Mouse (Mus musculus): ENCODE results near the gene Farsb.
"Not testable (repeated sequence)": the region's sequence is repeated elsewhere in the genome, so short reads cannot be mapped to it uniquely, and the experiment has no call there.

The Farsb gene

DNA sequence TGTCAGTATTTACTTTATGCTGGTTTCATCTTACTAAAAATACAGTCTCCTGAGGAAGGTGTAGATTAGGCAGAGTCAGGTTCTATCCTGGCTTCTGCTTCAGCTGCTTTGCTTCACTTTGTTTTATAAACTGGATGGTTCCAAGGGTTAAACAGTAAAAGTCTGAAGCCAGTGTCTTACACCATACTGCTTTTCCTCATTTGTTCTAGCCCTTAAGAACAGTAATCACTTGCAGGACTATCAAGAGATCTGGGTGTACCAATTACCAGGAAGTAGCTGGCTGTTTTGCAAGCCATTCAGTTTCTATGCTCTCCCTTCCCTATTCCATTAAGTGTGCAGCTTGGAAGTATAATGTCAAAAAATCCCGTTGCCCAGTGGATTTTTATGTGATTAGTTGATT lies 18.4 kb upstream of the Farsb start:
- ChIA-PET CTCF (interaction anchor here in 2 of 4 experiments (0.8 to 1.1 kb wide), 2 partner anchors 18 to 19 kb away, joined by 3 read pairs; no protein-coding TSS in a partner anchor), POLR2A (interaction anchor here in 1 of 4 experiments (0.6 to 1.5 kb wide), 2 partner anchors 15 to 44 kb away, joined by 4 to 5 read pairs; no protein-coding TSS in a partner anchor)

DNA sequence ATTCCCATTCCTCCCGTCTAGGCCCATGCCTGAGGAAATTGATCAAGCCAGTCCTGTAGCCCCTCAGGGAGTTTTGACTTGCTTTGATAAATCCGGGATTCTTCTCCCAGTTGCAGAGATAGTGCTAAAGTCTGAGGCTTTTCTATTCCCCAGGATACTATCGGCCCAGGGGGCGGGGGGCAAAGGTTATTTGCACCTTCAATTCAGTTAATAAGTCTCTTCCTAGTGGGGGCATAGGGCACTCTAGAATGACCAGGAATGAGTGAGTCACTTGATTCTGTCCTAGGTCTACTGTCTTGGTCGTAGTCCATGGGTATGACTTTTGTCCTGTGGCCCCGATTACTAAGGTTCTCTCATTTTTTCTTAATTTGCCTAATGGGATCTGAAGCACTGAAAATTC lies 13.8 kb upstream of the Farsb start:
- ChIA-PET POLR2A (no interaction called here), CTCF (no interaction called here)

DNA sequence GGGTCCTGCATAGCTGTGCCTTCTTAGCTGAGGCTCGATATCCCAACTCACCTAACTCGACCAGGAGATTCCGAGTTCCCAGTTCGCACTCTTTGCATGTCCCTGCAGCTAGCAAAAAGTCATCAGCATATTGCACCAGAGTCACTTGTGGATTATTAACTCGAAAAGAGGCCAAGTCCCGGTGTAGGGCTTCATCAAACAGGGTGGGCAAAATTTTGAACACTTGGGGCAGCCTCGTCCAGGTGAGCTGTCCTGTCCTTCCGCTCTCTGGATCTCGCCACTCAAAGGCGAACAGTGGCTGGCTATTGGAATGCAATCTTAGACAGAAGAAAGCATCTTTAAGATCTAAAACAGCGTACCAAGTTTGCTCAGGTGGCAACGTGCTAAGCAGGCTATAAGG lies 13.2 kb upstream of the Farsb start:
- CTCF ChIA-PET, POLR2A ChIA-PET: not testable (repeated sequence)

DNA sequence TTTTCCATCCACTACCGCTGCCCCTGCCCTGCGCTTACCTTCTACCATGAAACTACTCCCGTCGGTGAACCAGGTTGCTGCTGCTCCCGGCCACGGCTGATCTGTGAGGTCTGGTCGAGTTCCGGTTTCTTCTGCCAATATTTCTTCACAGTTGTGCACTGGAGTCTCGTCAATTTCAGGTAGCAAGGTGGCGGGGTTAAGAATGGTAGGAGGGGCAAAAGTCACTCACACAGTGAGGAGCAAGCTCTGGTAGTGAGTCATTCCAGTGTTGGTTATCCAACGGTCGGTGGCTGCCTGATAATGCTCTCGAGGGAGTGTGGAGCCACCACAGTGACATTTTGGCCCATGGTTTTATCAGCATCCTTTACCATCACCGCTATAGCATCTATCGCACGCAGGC lies 12.3 kb upstream of the Farsb start:
- POLR2A ChIA-PET: no interaction called here
- CTCF ChIA-PET: no interaction called here

DNA sequence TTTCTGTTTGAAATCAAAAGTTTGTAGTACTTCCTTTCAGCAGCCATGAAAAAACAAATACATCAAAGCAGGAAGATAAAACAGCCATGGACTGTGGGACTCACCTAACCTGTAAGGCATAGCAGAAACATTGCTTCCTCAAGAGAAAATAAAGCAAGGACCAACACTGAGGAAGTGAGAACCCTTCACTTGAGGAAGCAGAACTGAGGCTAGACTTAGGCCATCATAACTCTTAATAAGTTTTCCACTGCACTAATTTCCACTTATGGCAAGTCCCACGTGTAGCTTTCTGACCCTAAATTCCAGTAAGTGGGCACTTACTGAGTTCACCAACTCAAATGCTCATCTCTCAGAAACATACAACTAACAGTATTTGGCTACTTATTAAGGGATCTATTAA lies 1.4 kb upstream of the Farsb start:
- CTCF ChIA-PET: no interaction called here
- POLR2A ChIA-PET: interaction anchor here in 2 of 4 experiments (0.5 to 0.9 kb wide), 2 partner anchors 10 to 1033 kb away, joined by 3 to 5 read pairs; no protein-coding TSS in a partner anchor

DNA sequence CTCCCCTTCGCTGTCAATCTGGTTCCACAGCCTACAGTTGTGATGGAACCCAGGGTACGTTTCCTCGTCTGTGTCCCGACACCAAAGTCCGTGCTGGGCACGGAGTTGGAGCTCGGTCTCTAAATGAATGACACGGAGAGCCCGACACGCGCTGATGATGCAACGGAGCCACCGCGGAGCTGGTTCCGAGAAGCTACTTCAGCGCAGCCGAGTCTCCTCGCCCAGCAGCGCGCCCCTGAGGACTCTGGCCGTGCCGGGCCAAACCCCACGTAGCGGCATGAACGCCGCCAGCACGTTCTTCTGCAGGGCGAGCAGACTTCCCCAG lies 308 bp downstream of the Farsb start:
- CTCF ChIA-PET: interaction anchor here in 2 of 4 experiments (0.6 to 1.0 kb wide), 3 partner anchors 34 to 1195 kb away, joined by 3 to 5 read pairs (median 3); no protein-coding TSS in a partner anchor

DNA sequence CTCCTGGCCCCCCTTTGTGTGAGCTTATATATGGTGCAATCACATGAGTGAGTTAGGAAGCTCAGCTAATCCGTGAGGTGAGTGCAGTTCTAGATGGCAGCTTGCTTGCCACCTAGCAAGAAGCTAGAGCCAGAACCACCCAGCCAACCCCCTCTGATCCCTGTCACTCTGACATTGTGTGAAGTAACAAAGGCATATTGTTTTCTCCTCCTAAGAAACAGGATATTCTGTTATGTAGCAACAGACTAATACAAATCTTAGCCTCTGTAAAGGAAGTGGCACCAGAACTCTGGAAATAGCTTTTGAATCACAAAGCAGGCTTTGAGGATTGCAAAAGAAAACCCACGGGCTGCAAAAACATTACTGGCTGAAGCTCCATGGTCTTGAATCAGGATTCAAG lies 4.3 kb downstream of the Farsb start:
- CTCF ChIA-PET: interaction anchor here in 1 of 4 experiments (1.8 kb wide), 1 partner anchor 41 kb away, joined by 5 read pairs; no protein-coding TSS in a partner anchor
- POLR2A ChIA-PET: interaction anchor here in 2 of 4 experiments (0.6 to 3.1 kb wide), 9 partner anchors 9 to 178 kb away, joined by 3 to 16 read pairs (median 4); partner anchors contain the start of genes BC035947 (in 1 of the 2) and Mogat1 (in 1 of the 2)

More for the DNA sequence above, 308 bp downstream of the Farsb start:
- POLR2A ChIA-PET: interaction anchor here in 3 of 4 experiments (0.7 to 2.3 kb wide), 12 partner anchors 10 to 225 kb away, joined by 3 to 12 read pairs (median 4); partner anchors contain the start of genes BC035947 (in 1 of the 3) and Mogat1 (in 1 of the 3)

DNA sequence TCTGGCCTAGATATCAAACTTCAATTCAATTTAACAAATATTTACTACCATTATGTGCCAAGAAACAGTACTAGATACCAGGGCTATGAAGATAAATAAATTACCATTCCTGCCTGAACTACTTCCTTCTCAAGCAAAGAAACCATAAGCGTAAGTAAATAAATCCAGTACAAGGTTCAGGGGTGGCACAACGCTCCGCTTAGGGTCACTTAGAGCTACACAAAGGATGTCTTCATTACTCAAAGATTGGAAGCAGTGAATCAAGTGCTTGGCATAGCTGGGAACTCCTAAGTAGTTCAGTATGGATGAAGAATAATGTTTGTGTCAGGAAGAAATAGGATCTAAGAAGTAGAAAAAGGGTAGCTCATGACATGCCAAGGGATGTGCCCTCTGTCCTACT lies 5.3 kb downstream of the Farsb start:
- ChIA-PET POLR2A (interaction anchor here in 3 of 4 experiments (0.5 to 3.1 kb wide), 5 partner anchors 8 to 1327 kb away, joined by 3 to 16 read pairs (median 4); no protein-coding TSS in a partner anchor), CTCF (interaction anchor here in 1 of 4 experiments (0.6 kb wide), 2 partner anchors 46 to 78 kb away, joined by 3 read pairs; no protein-coding TSS in a partner anchor)

DNA sequence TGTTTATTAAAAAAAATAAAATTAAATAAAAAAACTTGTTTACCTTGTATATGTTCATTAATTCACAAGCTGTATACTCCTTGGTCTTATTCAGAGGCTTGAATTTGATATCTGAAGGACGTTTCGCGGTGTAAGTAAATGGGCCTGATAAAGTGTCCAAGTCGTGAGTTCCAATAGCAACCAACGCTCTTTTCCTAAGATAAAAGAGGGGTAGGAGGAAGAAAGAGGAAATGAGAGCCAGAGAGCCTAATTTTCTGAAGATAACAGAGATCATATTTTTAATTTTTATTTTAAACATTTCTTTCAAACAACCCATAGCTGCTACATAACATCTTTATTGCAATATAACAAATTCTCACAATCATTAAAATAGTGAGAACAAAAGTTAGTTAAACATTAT lies 16.3 kb downstream of the Farsb start:
- POLR2A ChIA-PET: interaction anchor here in 1 of 4 experiments (0.6 to 1.6 kb wide), 4 partner anchors 9 to 16 kb away, joined by 3 to 4 read pairs (median 3); no protein-coding TSS in a partner anchor
- CTCF ChIA-PET: interaction anchor here in 1 of 4 experiments (0.5 kb wide), 1 partner anchor 38 kb away, joined by 3 read pairs; no protein-coding TSS in a partner anchor

DNA sequence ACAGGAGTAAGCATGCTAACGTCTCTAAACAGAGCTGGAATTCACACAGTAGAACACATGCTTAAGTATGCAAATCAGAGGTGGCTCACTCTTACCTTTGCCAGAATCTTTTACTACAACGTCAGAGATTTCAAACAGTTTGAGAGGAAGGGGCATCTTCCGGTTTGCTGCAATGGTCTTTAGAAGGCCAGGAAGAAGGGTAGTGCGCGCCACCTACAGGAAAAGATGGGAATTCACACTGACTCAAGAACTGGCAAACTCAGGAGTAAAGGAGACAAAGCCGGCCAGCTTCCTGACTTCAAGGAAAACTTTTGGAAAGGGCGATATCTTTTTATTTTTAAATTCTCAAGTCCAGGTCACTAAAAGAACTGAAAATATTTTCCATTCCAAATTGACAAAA lies 34.0 kb downstream of the Farsb start:
- CTCF ChIA-PET: interaction anchor here in 3 of 4 experiments (0.6 to 1.4 kb wide), 10 partner anchors 8 to 476 kb away, joined by 3 to 4 read pairs (median 3); no protein-coding TSS in a partner anchor
- POLR2A ChIA-PET: interaction anchor here in 2 of 4 experiments (1.0 to 2.7 kb wide), 7 partner anchors 8 to 33 kb away, joined by 3 to 9 read pairs (median 6); partner anchors contain the start of gene Farsb (in 1 of the 2)

DNA sequence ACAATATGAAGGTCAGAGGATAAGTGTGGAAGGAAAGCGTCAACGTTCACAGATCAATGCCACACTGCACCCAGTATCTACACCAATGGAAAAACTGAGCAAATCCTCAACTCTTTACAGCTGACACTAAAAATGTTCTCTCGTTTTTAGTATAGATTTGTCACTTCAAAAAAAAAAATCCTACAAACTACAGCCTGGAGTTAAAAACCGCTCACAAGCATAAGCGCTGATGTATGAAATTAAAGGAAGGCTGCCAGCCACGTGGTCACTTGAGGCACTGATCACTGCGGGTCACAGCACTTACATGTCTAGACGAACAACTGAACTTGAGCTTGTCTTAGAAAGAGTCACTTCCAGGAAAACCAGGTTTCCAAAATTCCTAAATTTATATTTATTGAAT lies 34.8 kb downstream of the Farsb start:
- ChIA-PET POLR2A (interaction anchor here in 2 of 4 experiments (1.0 to 2.7 kb wide), 8 partner anchors 9 to 34 kb away, joined by 3 to 9 read pairs (median 6); partner anchors contain the start of gene Farsb (in 1 of the 2)), CTCF (interaction anchor here in 2 of 4 experiments (1.3 to 1.4 kb wide), 2 partner anchors 9 to 238 kb away, joined by 4 read pairs; no protein-coding TSS in a partner anchor)

DNA sequence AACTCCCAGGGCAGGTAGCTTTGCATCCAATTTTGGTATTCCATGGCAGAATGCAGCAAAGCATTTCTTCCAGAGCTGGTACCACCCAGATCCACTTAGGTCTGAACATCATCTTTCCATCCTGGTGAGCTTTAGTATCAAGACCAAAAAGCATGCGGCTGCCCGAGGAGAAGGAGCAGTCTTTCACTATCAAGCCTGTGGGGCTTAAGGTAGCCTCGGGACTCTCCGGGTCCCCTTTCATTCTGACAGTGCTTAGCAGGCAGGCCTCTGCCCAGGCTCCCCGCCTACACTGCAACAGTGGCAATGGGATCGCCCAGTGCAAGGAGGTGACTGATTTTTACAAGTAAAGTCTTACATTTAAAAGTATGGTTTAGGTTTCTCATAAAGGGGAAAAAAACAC lies 36.2 kb downstream of the Farsb start:
- ChIA-PET POLR2A (interaction anchor here in 1 of 4 experiments (1.2 kb wide), 1 partner anchor 8 kb away, joined by 3 read pairs; no protein-coding TSS in a partner anchor), CTCF (no interaction called here)

DNA sequence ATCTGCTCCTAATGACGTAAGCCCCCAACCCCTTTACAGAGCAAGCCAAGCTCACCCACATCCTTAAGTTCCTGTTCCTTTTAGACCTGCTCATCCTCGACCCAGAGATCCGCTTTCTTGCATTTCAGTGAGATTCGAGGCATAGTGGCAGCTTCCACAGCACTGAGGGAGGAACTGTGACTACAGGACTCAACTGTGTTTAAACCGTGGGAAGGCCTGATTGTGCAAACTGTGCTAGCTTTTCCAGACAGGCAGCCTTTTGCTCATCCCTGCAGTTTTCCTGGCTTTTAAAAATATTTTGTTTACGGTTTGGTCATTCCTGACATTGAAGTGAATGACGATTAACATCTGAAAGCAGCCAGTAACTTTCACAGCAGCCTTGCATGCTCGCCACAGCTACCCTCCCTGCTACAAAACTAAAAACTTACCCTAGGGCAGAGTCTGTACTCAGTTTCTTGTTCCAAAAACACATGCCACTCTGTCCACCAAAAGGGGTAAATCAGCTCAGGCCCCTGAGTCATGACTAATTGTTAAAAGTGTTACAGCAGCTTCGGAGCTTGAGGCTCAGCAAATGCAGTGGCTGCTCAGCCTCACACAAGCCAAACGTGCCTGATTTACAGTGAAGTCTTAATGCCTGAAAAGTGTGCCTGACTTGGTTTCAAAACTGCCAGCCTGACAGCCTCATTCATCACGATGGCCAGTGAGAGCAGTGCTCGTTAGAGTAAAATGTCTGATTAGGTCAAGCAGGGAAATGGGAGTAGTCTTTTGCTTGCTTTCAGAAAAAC lies 37.4 kb downstream of the Farsb start:
- ChIA-PET CTCF (interaction anchor here in 1 of 4 experiments (0.7 kb wide), 1 partner anchor 10 kb away, joined by 3 read pairs; no protein-coding TSS in a partner anchor), POLR2A (interaction anchor here in 2 of 4 experiments (0.7 to 2.5 kb wide), 7 partner anchors 7 to 31 kb away, joined by 3 to 8 read pairs (median 3); no protein-coding TSS in a partner anchor)

DNA sequence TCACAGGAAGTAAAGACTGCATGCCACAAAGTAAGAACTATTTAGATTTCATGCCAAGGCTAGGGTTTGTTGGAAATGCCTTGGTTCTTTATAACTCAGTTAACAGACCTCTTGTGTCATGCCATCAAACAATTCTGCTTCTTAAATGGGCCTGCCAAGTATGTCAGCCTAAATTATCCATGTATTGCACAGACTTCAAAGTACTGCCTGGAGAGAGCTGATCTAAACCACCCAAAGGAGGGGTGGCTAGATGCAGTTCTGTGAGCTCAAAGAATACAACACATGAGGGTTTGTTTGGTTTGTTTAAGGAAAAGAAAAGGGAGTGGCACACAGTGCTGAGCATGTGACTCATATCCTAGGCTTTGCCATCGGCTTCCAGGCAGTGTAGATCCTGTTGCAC lies 40.6 kb downstream of the Farsb start:
- ChIA-PET CTCF (no interaction called here), POLR2A (interaction anchor here in 1 of 4 experiments (1.3 to 2.1 kb wide), 3 partner anchors 10 to 25 kb away, joined by 4 to 7 read pairs (median 5); no protein-coding TSS in a partner anchor)

DNA sequence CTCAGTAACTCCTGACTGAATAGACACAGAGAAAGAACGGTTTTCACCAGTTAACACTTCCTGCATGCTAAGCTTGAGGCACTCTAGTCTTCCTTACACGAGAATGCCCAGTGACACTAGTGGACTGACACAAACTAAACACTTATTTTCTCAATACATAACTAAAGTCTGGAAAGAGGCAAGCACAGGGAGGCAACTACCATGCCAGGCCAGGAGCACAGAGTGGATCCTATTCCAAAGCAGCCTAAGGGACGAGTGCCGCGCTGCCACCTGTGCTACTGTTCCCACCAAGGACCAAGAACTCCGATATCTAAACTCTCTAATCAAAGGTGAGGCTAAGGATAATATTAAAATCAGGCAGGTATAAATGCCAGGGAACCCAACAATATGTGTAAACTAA lies 42.0 kb downstream of the Farsb start:
- POLR2A ChIA-PET: interaction anchor here in 1 of 4 experiments (1.0 to 2.1 kb wide), 4 partner anchors 10 to 24 kb away, joined by 3 to 5 read pairs (median 4); no protein-coding TSS in a partner anchor
- CTCF ChIA-PET: no interaction called here

DNA sequence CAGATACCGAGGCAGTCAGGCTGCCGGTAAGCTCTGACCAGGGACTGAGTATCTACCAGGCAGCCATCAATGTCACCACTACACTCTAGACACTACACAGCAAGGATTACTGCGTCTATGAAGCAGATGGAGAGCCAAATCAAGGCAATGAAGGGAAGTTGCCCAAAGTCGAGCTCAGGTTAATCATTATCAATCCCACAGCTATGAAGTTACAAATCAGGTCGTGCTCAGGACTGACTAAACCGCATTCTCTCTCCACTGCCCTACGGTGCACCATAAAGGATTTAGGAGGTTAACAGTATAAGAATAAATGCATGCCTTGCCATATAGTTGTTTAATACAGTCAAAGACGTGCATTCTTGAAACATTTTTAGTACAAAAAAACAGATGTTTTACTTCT lies 42.5 kb downstream of the Farsb start:
- POLR2A ChIA-PET: interaction anchor here in 1 of 4 experiments (1.0 to 2.1 kb wide), 3 partner anchors 9 to 24 kb away, joined by 3 to 5 read pairs (median 3); no protein-coding TSS in a partner anchor
- CTCF ChIA-PET: no interaction called here

DNA sequence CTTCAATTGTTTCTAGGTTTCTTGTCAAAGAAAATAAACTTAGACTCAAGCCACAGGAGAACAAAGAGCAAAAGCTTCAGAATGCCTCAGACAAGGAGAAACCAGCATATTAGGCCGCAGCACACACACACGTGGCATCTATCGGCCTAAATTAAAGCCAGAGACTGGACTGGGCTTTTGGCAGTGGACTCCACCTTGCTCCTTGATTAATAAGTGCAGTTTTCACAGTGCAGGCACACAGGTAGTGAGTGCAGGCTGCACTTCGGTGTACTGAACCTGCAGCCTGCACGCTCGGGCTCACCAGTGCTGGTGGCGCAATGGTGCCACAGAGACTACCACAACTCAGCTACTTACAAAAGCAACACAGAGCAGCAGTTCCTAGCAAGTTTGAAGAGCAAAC lies 45.6 kb downstream of the Farsb start:
- POLR2A ChIA-PET: interaction anchor here in 1 of 4 experiments (0.7 to 2.3 kb wide), 4 partner anchors 11 to 21 kb away, joined by 3 to 11 read pairs (median 3); no protein-coding TSS in a partner anchor
- CTCF ChIA-PET: no interaction called here

DNA sequence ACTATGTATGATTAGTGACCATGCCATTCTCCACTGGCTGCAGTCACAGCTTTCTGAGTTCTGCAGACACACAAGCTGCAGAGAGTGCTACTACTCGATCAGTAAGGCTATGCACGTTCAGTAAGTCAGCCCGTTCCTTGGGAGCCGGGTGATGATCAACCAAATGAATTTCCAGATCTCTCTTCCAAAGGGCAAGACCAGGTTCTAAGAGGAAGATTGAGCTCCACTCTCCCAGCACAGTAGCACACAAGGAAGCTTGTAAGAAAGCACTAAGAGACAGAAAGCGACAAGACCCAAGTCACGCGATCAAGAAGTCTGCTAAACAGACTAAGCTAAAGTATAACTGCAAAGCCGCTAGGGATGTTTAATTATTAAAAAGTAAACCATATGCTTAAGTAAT lies 48.0 kb downstream of the Farsb start:
- ChIA-PET CTCF (interaction anchor here in 2 of 4 experiments (0.5 to 0.9 kb wide), 2 partner anchors 10 to 29 kb away, joined by 3 read pairs; no protein-coding TSS in a partner anchor), POLR2A (interaction anchor here in 1 of 4 experiments (0.9 to 2.4 kb wide), 3 partner anchors 9 to 15 kb away, joined by 3 to 8 read pairs (median 4); no protein-coding TSS in a partner anchor)

DNA sequence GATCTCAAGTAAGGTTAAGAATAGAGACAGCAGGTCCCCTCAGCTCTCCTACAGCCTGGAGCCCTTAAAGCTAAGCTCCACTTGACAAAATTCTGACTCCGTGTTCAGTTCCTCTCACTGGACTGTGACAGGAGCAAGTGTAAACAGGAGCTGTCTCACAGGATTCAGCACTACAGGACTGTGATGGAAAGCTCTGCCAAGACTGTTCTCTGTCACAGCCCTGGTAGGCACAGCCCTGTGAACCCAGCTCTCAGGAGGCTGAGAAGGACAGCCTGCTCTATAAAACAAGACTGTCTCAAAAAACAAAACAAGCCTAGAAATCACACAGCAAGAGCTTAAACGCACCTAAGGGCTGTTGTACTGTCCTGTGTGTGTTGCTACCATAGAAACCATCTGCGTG lies 51.5 kb downstream of the Farsb start:
- CTCF ChIA-PET: interaction anchor here in 1 of 4 experiments (0.6 kb wide), 1 partner anchor 18 kb away, joined by 3 read pairs; no protein-coding TSS in a partner anchor
- POLR2A ChIA-PET: interaction anchor here in 1 of 4 experiments (1.2 to 2.0 kb wide), 2 partner anchors 9 kb away, joined by 3 to 6 read pairs; no protein-coding TSS in a partner anchor

Data from embryonic stem cell, embryonic (primary cell).